Mouse (Mus musculus) left cerebral cortex, postnatal 4 days (tissue): ENCODE results near the gene Olfr814. TPM values are rescaled to one million over a fixed set of nuclear protein-coding genes. Genes with fewer than 3 reads are reported as not detected.
"Not testable (repeated sequence)": the region's sequence is repeated elsewhere in the genome, so short reads cannot be mapped to it uniquely, and the experiment has no call there.

Experiments
- DNase-seq: peaks from one replicate; pipeline ENCODE4 v3.0.0-alpha.2; 2022
- intact Hi-C: fragments of 180-260 bp; cut with DNase I; formaldehyde crosslinking; loops from one replicate; pipeline ENCODE4 v1.15.1; 2025
- total RNA-seq, 2 experiments: library from RNA; stranded (reverse); gene quantifications; 2 replicates each; pipeline ENCODE4 v1.2.3; 2021

The Olfr814 gene
- total RNA-seq: not detected

- DNase-seq, intact Hi-C loops: not testable (repeated sequence)
Measured at GRCm38 (mm10) chr10:129879751-129880150, at the start of gene Olfr814. TSS of gene Olfr814 (minus strand) at chr10:129879851.

GRCm38 (mm10) chr10:129915497-129915896, 35.8 kb upstream of the Olfr814 start, which contains the start of gene Olfr816:
TSS of gene Olfr816 (minus strand) at chr10:129915597.
- no peak for DNase-seq
- intact Hi-C loops: no loop called here

- intact Hi-C loops, DNase-seq: not testable (repeated sequence)
Measured at GRCm38 (mm10) chr10:129905767-129906166, 26.1 kb upstream of the Olfr814 start, which contains the start of gene Olfr815. TSS of gene Olfr815 (minus strand) at chr10:129905867.

GRCm38 (mm10) chr10:129885934-129886333, 6.3 kb upstream of the Olfr814 start:
- DNase-seq: no peak
- intact Hi-C loops: no loop called here

- intact Hi-C loops, DNase-seq: not testable (repeated sequence)
Measured at GRCm38 (mm10) chr10:129885496-129885895, 5.8 kb upstream of the Olfr814 start.

- intact Hi-C loops: no loop called here
- no peak for DNase-seq
Measured at GRCm38 (mm10) chr10:129855067-129855466, 24.6 kb downstream of the Olfr814 start, which contains the start of gene Olfr813. TSS of gene Olfr813 (plus strand) at chr10:129855367.

GRCm38 (mm10) chr10:129847343-129847742, 32.3 kb downstream of the Olfr814 start:
- intact Hi-C loops: no loop called here
- DNase-seq: no peak

- intact Hi-C loops: no loop called here
- DNase-seq: no peak
Measured at GRCm38 (mm10) chr10:129845994-129846393, 33.7 kb downstream of the Olfr814 start, which contains the start of gene Olfr812. TSS of gene Olfr812 (minus strand) at chr10:129846094.

Other genes starting within 250 kb of the Olfr814 start
- not detected for gene Olfr799, start 242.4 kb downstream of the Olfr814 start, total RNA-seq
- not detected for gene Olfr800, start 222.2 kb downstream of the Olfr814 start, total RNA-seq
- gene Olfr801, start 206.0 kb downstream of the Olfr814 start, total RNA-seq: not detected
- gene Olfr802, start 191.7 kb downstream of the Olfr814 start, total RNA-seq: not detected
- not detected for gene Olfr803, start 185.6 kb downstream of the Olfr814 start, total RNA-seq
- not detected for gene Olfr804, start 176.6 kb downstream of the Olfr814 start, total RNA-seq
- gene Olfr805, start 150.5 kb downstream of the Olfr814 start, total RNA-seq: not detected
- not detected for gene Olfr806, start 137.9 kb downstream of the Olfr814 start, total RNA-seq
- gene Olfr807, start 122.1 kb downstream of the Olfr814 start, total RNA-seq: not detected
- not detected for gene Olfr808, start 114.4 kb downstream of the Olfr814 start, total RNA-seq
- not detected for gene Olfr809, start 105.2 kb downstream of the Olfr814 start, total RNA-seq
- gene Olfr810, start 84.9 kb downstream of the Olfr814 start, total RNA-seq: not detected
- gene Olfr811, start 75.5 kb downstream of the Olfr814 start, total RNA-seq: not detected
- gene Olfr812, start 33.8 kb downstream of the Olfr814 start, total RNA-seq: not detected
- not detected for gene Olfr813, start 24.5 kb downstream of the Olfr814 start, total RNA-seq
- gene Olfr815, start 26.0 kb upstream of the Olfr814 start, total RNA-seq: not detected
- gene Olfr816, start 35.7 kb upstream of the Olfr814 start, total RNA-seq: not detected
- gene Olfr818, start 69.2 kb upstream of the Olfr814 start, total RNA-seq: not detected
- gene Olfr819, start 87.4 kb upstream of the Olfr814 start, total RNA-seq: not detected
- gene Olfr247, start 96.3 kb upstream of the Olfr814 start, total RNA-seq: not detected
- not detected for gene Gm10310, start 105.2 kb upstream of the Olfr814 start, total RNA-seq
- gene Olfr820, start 132.8 kb upstream of the Olfr814 start, total RNA-seq: not detected
- gene Olfr821, start 150.5 kb upstream of the Olfr814 start, total RNA-seq: not detected
- gene Olfr822, start 191.4 kb upstream of the Olfr814 start, total RNA-seq: not detected
- gene Olfr823, start 235.5 kb upstream of the Olfr814 start, total RNA-seq: not detected